Mouse (Mus musculus) MEL (cell line): ENCODE results near the gene Nsun6. TPM values are rescaled to one million over a fixed set of nuclear protein-coding genes. Genes with fewer than 3 reads are reported as not detected.

ENCODE experiments used
- DNase-seq: peaks from one replicate; pipeline ENCODE4 v3.0.0; 2011; ENCODE audit warnings: low read depth, low spot score
- H3K27ac ChIP-seq: 2 replicates; pipeline ENCODE4 v1.5.1; 2012; ENCODE audit warnings: low read depth, mild to moderate bottlenecking, control low read depth, low read length, moderate library complexity; ENCODE audit not compliant: control insufficient read depth
- H3K27me3 ChIP-seq, 2 experiments: fragments of 150-350 bp in 1 of 2; sonication (generic) in 1 of 2; 2 replicates each; pipeline ENCODE4 v1.6.1; 2012; ENCODE audit warnings: low read length in 2 of 2, mild to moderate bottlenecking in 2 of 2, improper control_type of control experiment in 1 of 2, moderate library complexity in 1 of 2; ENCODE audit not compliant: insufficient read depth in 2 of 2, control insufficient read depth in 1 of 2
- H3K36me3 ChIP-seq, 2 experiments: 2 replicates each; pipeline ENCODE4 v1.6.1; 2012 to 2014; ENCODE audit warnings: low read length in 2 of 2, improper control_type of control experiment in 1 of 2, inconsistent platforms in 1 of 2, mild to moderate bottlenecking in 1 of 2; ENCODE audit not compliant: insufficient read depth in 2 of 2, control insufficient read depth in 1 of 2
- H3K4me1 ChIP-seq, 2 experiments: fragments of 150-350 bp in 1 of 2; sonication (generic) in 1 of 2; 2 replicates each; pipeline ENCODE4 v1.6.1; 2012; ENCODE audit warnings: low read length in 2 of 2, improper control_type of control experiment in 1 of 2, mild to moderate bottlenecking in 1 of 2; ENCODE audit not compliant: insufficient read depth in 2 of 2, control insufficient read depth in 1 of 2
- H3K4me3 ChIP-seq, 2 experiments: fragments of 150-350 bp in 1 of 2; sonication (generic) in 1 of 2; 2 replicates each; pipeline ENCODE4 v1.5.1; 2012; ENCODE audit warnings: low read depth in 2 of 2, low read length in 2 of 2, mild to moderate bottlenecking in 2 of 2, moderate library complexity in 2 of 2, control low read depth in 1 of 2, improper control_type of control experiment in 1 of 2; ENCODE audit not compliant: control insufficient read depth in 1 of 2, insufficient read depth in 1 of 2
- H3K79me2 ChIP-seq: 2 replicates; pipeline ENCODE4 v1.6.1; 2012; ENCODE audit warnings: mild to moderate bottlenecking, low read length, moderate library complexity; ENCODE audit not compliant: control insufficient read depth, poor library complexity, insufficient read depth
- H3K9ac ChIP-seq: 2 replicates; pipeline ENCODE4 v1.6.1; 2012; ENCODE audit warnings: low read depth, mild to moderate bottlenecking, control low read depth, low read length, moderate library complexity; ENCODE audit not compliant: control insufficient read depth, poor library complexity, severe bottlenecking
- H3K9me3 ChIP-seq: fragments of 150-350 bp; sonication (generic); replicated peaks from 2 replicates; pipeline ENCODE4 v1.6.1; 2012; ENCODE audit warnings: mild to moderate bottlenecking, low read length, improper control_type of control experiment, moderate library complexity; ENCODE audit not compliant: insufficient read depth
- CHD2 ChIP-seq: IDR thresholded peaks from 2 replicates; pipeline ENCODE4 v1.6.1; 2011; ENCODE audit warnings: low read length, improper control_type of control experiment
- CTCF ChIP-seq, 3 experiments: IDR thresholded peaks in 2 of 3; conservative IDR thresholded peaks in 1 of 3; 2 replicates each; pipeline ENCODE4 v1.5.1; 2011 to 2012; ENCODE audit warnings: low read length in 3 of 3, low read depth in 2 of 3, mild to moderate bottlenecking in 2 of 3, improper control_type of control experiment in 1 of 3, inconsistent platforms in 1 of 3, mixed read lengths in 1 of 3, moderate library complexity in 1 of 3; ENCODE audit not compliant: control insufficient read depth in 1 of 3, insufficient read depth in 1 of 3, poor library complexity in 1 of 3, severe bottlenecking in 1 of 3
- E2F4 ChIP-seq: IDR thresholded peaks from 2 replicates; pipeline ENCODE4 v1.6.1; 2011; ENCODE audit warnings: low read depth, low read length, improper control_type of control experiment, borderline replicate concordance
- ELF1 ChIP-seq: IDR thresholded peaks from 2 replicates; pipeline ENCODE4 v1.6.1; 2014; ENCODE audit warnings: low read depth, mild to moderate bottlenecking, inconsistent platforms, low read length, improper control_type of control experiment, moderate library complexity
- EP300 ChIP-seq, 2 experiments: IDR thresholded peaks; 2 replicates each; pipeline ENCODE4 v1.6.1; 2011; ENCODE audit warnings: improper control_type of control experiment in 2 of 2, low read length in 2 of 2, low read depth in 1 of 2, mild to moderate bottlenecking in 1 of 2
- GABPA ChIP-seq: IDR thresholded peaks from 2 replicates; pipeline ENCODE4 v1.6.1; 2012; ENCODE audit warnings: low read depth, mild to moderate bottlenecking, inconsistent platforms, low read length, improper control_type of control experiment, moderate library complexity
- JUND ChIP-seq: IDR thresholded peaks from 2 replicates; pipeline ENCODE4 v1.6.1; 2011; ENCODE audit warnings: low read depth, mild to moderate bottlenecking, improper control_type of control experiment, low read length
- KAT2A ChIP-seq: conservative IDR thresholded peaks from 2 replicates; pipeline ENCODE4 v1.6.1; 2012; ENCODE audit warnings: low read depth, low read length, improper control_type of control experiment, inconsistent platforms
- MAFK ChIP-seq: IDR thresholded peaks from 2 replicates; pipeline ENCODE4 v1.6.1; 2011; ENCODE audit warnings: low read depth, mild to moderate bottlenecking, low read length, improper control_type of control experiment, borderline replicate concordance
- MAX ChIP-seq: IDR thresholded peaks from 2 replicates; pipeline ENCODE4 v1.6.1; 2011; ENCODE audit warnings: low read length, improper control_type of control experiment
- MAZ ChIP-seq: IDR thresholded peaks from 2 replicates; pipeline ENCODE4 v1.6.1; 2012; ENCODE audit warnings: low read depth, mild to moderate bottlenecking, inconsistent platforms, low read length, improper control_type of control experiment
- MEF2A ChIP-seq: IDR thresholded peaks from 2 replicates; pipeline ENCODE4 v1.6.1; 2014; ENCODE audit warnings: low read depth, mild to moderate bottlenecking, inconsistent platforms, low read length, improper control_type of control experiment; ENCODE audit not compliant: poor library complexity, insufficient replicate concordance, severe bottlenecking; ENCODE audit errors: extremely low read depth
- MYB ChIP-seq: IDR thresholded peaks from 2 replicates; pipeline ENCODE4 v1.6.1; 2011; ENCODE audit warnings: mild to moderate bottlenecking, low read depth, low read length, improper control_type of control experiment
- MYC ChIP-seq: IDR thresholded peaks from 2 replicates; pipeline ENCODE4 v1.6.1; 2011; ENCODE audit warnings: low read depth, mild to moderate bottlenecking, low read length, improper control_type of control experiment, moderate library complexity
- RCOR1 ChIP-seq: IDR thresholded peaks from 2 replicates; pipeline ENCODE4 v1.6.1; 2012; ENCODE audit warnings: low read depth, mild to moderate bottlenecking, inconsistent platforms, low read length, improper control_type of control experiment
- SIN3A ChIP-seq: IDR thresholded peaks from 2 replicates; pipeline ENCODE4 v1.6.1; 2012; ENCODE audit warnings: low read length, improper control_type of control experiment, inconsistent platforms
- TAL1 ChIP-seq: IDR thresholded peaks from 2 replicates; pipeline ENCODE4 v1.6.1; 2012; ENCODE audit warnings: mild to moderate bottlenecking, inconsistent platforms, low read length, moderate library complexity, mixed read lengths
- TBP ChIP-seq: IDR thresholded peaks from 2 replicates; pipeline ENCODE4 v1.8.0; 2011; ENCODE audit warnings: low read depth, low read length, improper control_type of control experiment
- TCF12 ChIP-seq: IDR thresholded peaks from 2 replicates; pipeline ENCODE4 v1.6.1; 2014; ENCODE audit warnings: low read depth, mild to moderate bottlenecking, inconsistent platforms, low read length, improper control_type of control experiment, moderate library complexity
- USF1 ChIP-seq: IDR thresholded peaks from 2 replicates; pipeline ENCODE4 v1.6.1; 2014; ENCODE audit warnings: low read depth, mild to moderate bottlenecking, inconsistent platforms, low read length, improper control_type of control experiment, moderate library complexity
- USF2 ChIP-seq, 2 experiments: IDR thresholded peaks; 2 replicates each; pipeline ENCODE4 v1.6.1; 2011 to 2012; ENCODE audit warnings: improper control_type of control experiment in 2 of 2, low read length in 2 of 2, borderline replicate concordance in 1 of 2, inconsistent platforms in 1 of 2, low read depth in 1 of 2, mild to moderate bottlenecking in 1 of 2; ENCODE audit not compliant: insufficient read depth in 1 of 2
- ZC3H11A ChIP-seq: IDR thresholded peaks from 2 replicates; pipeline ENCODE4 v1.6.1; 2012; ENCODE audit warnings: low read depth, mild to moderate bottlenecking, inconsistent platforms, low read length, improper control_type of control experiment
- ZKSCAN1 ChIP-seq: IDR thresholded peaks from 2 replicates; pipeline ENCODE4 v1.6.1; 2012; ENCODE audit warnings: low read depth, mild to moderate bottlenecking, inconsistent platforms, low read length, improper control_type of control experiment, moderate library complexity
- ZMIZ1 ChIP-seq: IDR thresholded peaks from 2 replicates; pipeline ENCODE4 v1.6.1; 2012; ENCODE audit warnings: low read depth, mild to moderate bottlenecking, inconsistent platforms, low read length, improper control_type of control experiment, moderate library complexity
- polyA plus RNA-seq, 2 experiments: library from polyadenylated mRNA; stranded (reverse) in 1 of 2; unstranded in 1 of 2; fragments of >175 nt in 1 of 2; fragments of >200 nt in 1 of 2; gene quantifications; 2 replicates each; pipeline versions ENCODE4 v1.2.1 to v1.2.4; 2012; ENCODE audit warnings: low replicate concordance in 2 of 2, low read depth in 1 of 2; ENCODE audit not compliant: insufficient read length in 2 of 2, insufficient read depth in 1 of 2, missing spikeins in 1 of 2
- total RNA-seq: library from RNA; depleted of rRNA; stranded (reverse); fragments of 300-350 nt; gene quantifications from 2 replicates; pipeline ENCODE4 v1.2.3, GENCODE M21; 2012

The Nsun6 gene
- total and polyA plus RNA-seq, 3 experiments, result 5.4 to 6.3 TPM; not detected in 1

- Histone ChIP-seq H3K9me3 (no peaks in the 10 kb centered on the region), H3K27me3 (no peaks in the 10 kb centered on the region), H3K4me3 (no peak overlapping the region), H3K79me2 (no peaks in the 10 kb centered on the region), H3K36me3 (no peaks in the 10 kb centered on the region), H3K4me1 (no peaks in the 10 kb centered on the region), H3K27ac (no peak overlapping the region), H3K9ac (no peak overlapping the region)
- no peak for TF ChIP-seq USF1
- TF ChIP-seq MAZ, result no peak
- TF ChIP-seq GABPA, result no peak
- no peak for TF ChIP-seq MYB
- TF ChIP-seq MEF2A, result no peak
- TF ChIP-seq MAX, result no peak
- no peak for TF ChIP-seq EP300 (IDR thresholded peaks at IDR 0.05; ENCODE audit: low read depth in 1 of 2, low read length in 2 of 2)
- no peak for TF ChIP-seq ELF1
- DNase-seq, result no peak
Measured at GRCm38 (mm10) chr2:14997836-14998235, 57.0 kb downstream of the Nsun6 start.

- Histone ChIP-seq H3K9ac (no peak overlapping the region), H3K27ac (no peak overlapping the region), H3K27me3 (no peaks in the 10 kb centered on the region)
- DNase-seq, result no peak
- TF ChIP-seq TBP (no peak), ZKSCAN1 (no peak), EP300 (IDR thresholded peaks at IDR 0.05; ENCODE audit: low read depth in 1 of 2, low read length in 2 of 2) (no peak), KAT2A (no peak), CHD2 (no peak), USF2 (IDR thresholded peaks at IDR 0.05; ENCODE audit: borderline replicate concordance in 1 of 2, insufficient read depth in 1 of 2, low read depth in 1 of 2, low read length in 2 of 2) (no peak), SIN3A (no peak)
- TF ChIP-seq, all 39 proteins: peak for 0
- no peak overlapping the region for H3K4me3 ChIP-seq
- H3K36me3 ChIP-seq, result no peaks in the 10 kb centered on the region
- H3K4me1 ChIP-seq, result no peaks in the 10 kb centered on the region
- no peaks in the 10 kb centered on the region for H3K9me3 ChIP-seq
- H3K79me2 ChIP-seq, result no peaks in the 10 kb centered on the region
Measured at GRCm38 (mm10) chr2:14996036-14996435, 58.8 kb downstream of the Nsun6 start.

- no peaks in the 10 kb centered on the region for H3K27me3 ChIP-seq
- TF ChIP-seq MYC, result no peak
- no peak for TF ChIP-seq TCF12
- no peak for TF ChIP-seq E2F4
- TF ChIP-seq RCOR1, result no peak
- no peak for TF ChIP-seq TAL1
- TF ChIP-seq USF1, result no peak
- TF ChIP-seq USF2 (IDR thresholded peaks at IDR 0.05; ENCODE audit: borderline replicate concordance in 1 of 2, insufficient read depth in 1 of 2, low read depth in 1 of 2, low read length in 2 of 2), result no peak
- TF ChIP-seq MAFK, result no peak
- TF ChIP-seq JUND, result no peak
- TF ChIP-seq ZMIZ1, result no peak
- TF ChIP-seq ZC3H11A, result no peak
- no peak for TF ChIP-seq CTCF (IDR thresholded peaks at IDR 0.05 in 2 of 3, conservative IDR thresholded peaks at IDR 0.05 in 1 of 3; ENCODE audit: control insufficient read depth in 1 of 3, insufficient read depth in 1 of 3, low read depth in 2 of 3, low read length in 3 of 3, poor library complexity in 1 of 3, severe bottlenecking in 1 of 3)
- TF ChIP-seq, all 39 proteins: peak for 0
- no peak overlapping the region for H3K27ac ChIP-seq
- no peaks in the 10 kb centered on the region for H3K4me1 ChIP-seq
- no peak overlapping the region for H3K9ac ChIP-seq
- H3K4me3 ChIP-seq, result no peak overlapping the region
- no peaks in the 10 kb centered on the region for H3K9me3 ChIP-seq
- H3K79me2 ChIP-seq, result no peaks in the 10 kb centered on the region
- no peaks in the 10 kb centered on the region for H3K36me3 ChIP-seq
- DNase-seq, result no peak
Measured at GRCm38 (mm10) chr2:14992531-14992930, 62.3 kb downstream of the Nsun6 start.
